Mouse (Mus musculus) CH12.LX (cell line): ENCODE data around the gene Rasgrf2.

Source experiments
- CTCF ChIP-seq, 2 experiments: IDR thresholded peaks in 1 of 2; conservative IDR thresholded peaks in 1 of 2; 2 replicates each; pipeline ENCODE4 v1.5.1; 2011 to 2012; ENCODE audit warnings: low read depth in 2 of 2, low read length in 2 of 2, improper control_type of control experiment in 1 of 2, inconsistent platforms in 1 of 2, mild to moderate bottlenecking in 1 of 2, moderate library complexity in 1 of 2
- ELF1 ChIP-seq: IDR thresholded peaks from 2 replicates; pipeline ENCODE4 v1.6.1; 2014; ENCODE audit warnings: low read depth, mild to moderate bottlenecking, inconsistent platforms, low read length, improper control_type of control experiment
- GABPA ChIP-seq: IDR thresholded peaks from 2 replicates; pipeline ENCODE4 v1.6.1; 2012; ENCODE audit warnings: low read depth, low read length, improper control_type of control experiment, inconsistent platforms; ENCODE audit not compliant: insufficient replicate concordance
- JUND ChIP-seq: conservative IDR thresholded peaks from 2 replicates; pipeline ENCODE4 v1.6.1; 2011; ENCODE audit warnings: low read depth, low read length, improper control_type of control experiment
- MAX ChIP-seq: IDR thresholded peaks from 2 replicates; pipeline ENCODE4 v1.6.1; 2011; ENCODE audit warnings: low read length, improper control_type of control experiment
- MAZ ChIP-seq: IDR thresholded peaks from 2 replicates; pipeline ENCODE4 v1.6.1; 2012; ENCODE audit warnings: low read depth, mild to moderate bottlenecking, inconsistent platforms, low read length, improper control_type of control experiment, moderate library complexity
- MXI1 ChIP-seq: IDR thresholded peaks from 2 replicates; pipeline ENCODE4 v1.6.1; 2011; ENCODE audit warnings: mild to moderate bottlenecking, low read depth, low read length, improper control_type of control experiment
- NELFE ChIP-seq: IDR thresholded peaks from 2 replicates; pipeline ENCODE4 v1.6.1; 2011; ENCODE audit warnings: low read depth, low read length, improper control_type of control experiment
- POLR2A ChIP-seq: IDR thresholded peaks from 2 replicates; pipeline ENCODE4 v1.6.1; 2011; ENCODE audit warnings: low read depth, mild to moderate bottlenecking, improper control_type of control experiment, low read length
- POLR2AphosphoS2 ChIP-seq: IDR thresholded peaks from 2 replicates; pipeline ENCODE4 v1.6.1; 2011; ENCODE audit warnings: low read depth, low read length, improper control_type of control experiment
- UBTF ChIP-seq: IDR thresholded peaks from 2 replicates; pipeline ENCODE4 v1.6.1; 2012; ENCODE audit warnings: low read depth, mild to moderate bottlenecking, inconsistent platforms, low read length, improper control_type of control experiment, moderate library complexity
- USF1 ChIP-seq: IDR thresholded peaks from 2 replicates; pipeline ENCODE4 v1.6.1; 2014; ENCODE audit warnings: low read depth, mild to moderate bottlenecking, inconsistent platforms, low read length, improper control_type of control experiment
- ZKSCAN1 ChIP-seq: IDR thresholded peaks from 2 replicates; pipeline ENCODE4 v1.6.1; 2012; ENCODE audit warnings: low read depth, inconsistent platforms, low read length, improper control_type of control experiment, borderline replicate concordance

DNA sequence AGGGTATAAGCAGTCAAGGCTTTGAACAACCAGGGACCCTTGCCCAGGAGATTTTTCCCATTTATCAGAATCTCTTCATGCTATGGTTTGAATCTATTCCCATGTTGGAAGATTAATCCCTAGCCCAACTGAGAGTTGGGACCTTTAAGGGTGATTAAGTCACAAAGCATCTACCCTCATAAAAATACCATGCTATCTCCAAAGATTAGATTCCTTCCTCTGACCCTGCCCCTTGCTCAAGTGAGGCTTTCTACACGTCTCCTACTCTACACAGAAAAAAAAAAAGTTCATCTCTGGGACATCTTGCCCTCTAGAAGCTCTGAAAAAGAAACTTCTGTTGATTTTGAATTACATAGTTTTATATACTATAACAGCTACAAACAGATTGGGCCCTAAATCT, 154.5 kb downstream of the Rasgrf2 start:
- TF ChIP-seq USF1 = no peak
- TF ChIP-seq MXI1 = no peak
- no peak for TF ChIP-seq POLR2AphosphoS2
- TF ChIP-seq NELFE = no peak
- no peak for TF ChIP-seq CTCF (conservative IDR thresholded peaks at IDR 0.05 in 1 of 2, IDR thresholded peaks at IDR 0.05 in 1 of 2; ENCODE audit: low read depth in 2 of 2, low read length in 2 of 2)
- TF ChIP-seq POLR2A = no peak
- no peak for TF ChIP-seq JUND
- TF ChIP-seq GABPA = no peak
- TF ChIP-seq MAZ = no peak
- TF ChIP-seq ELF1 = no peak
- no peak for TF ChIP-seq UBTF
- TF ChIP-seq MAX = no peak
- TF ChIP-seq ZKSCAN1 = no peak
